Mouse (Mus musculus): ENCODE data around the gene Tmem164.

GRCm38 (mm10) chrX:142838841-142839240 lies 157.6 kb downstream of the Tmem164 start:
- TF ChIP-seq CTCF (IDR thresholded peaks at IDR 0.05) (no peak), POLR2A (IDR thresholded peaks at IDR 0.05; ENCODE audit: insufficient read depth, low read depth, low read length) (no peak), EP300 (IDR thresholded peaks at IDR 0.05; ENCODE audit: insufficient read depth, low read depth, low read length) (no peak)
